Mouse (Mus musculus): ENCODE results near the gene Prickle1. TPM values are rescaled to one million over a fixed set of nuclear protein-coding genes. Genes with fewer than 3 reads are reported as not detected.
A peak's percentile ranks its signal among the peaks of the same experiment; 100 is the strongest.

The Prickle1 gene
- polyA plus RNA-seq, 1 experiment from 2014 or later: 26.1 TPM

GRCm38 (mm10) chr15:93596991-93597390 is 1.3 kb upstream of the Prickle1 start:
- Histone ChIP-seq H3K4me1 (ENCODE audit: insufficient read depth, low read depth, low read length) (0 out of 2 replicates have a peak, but pooled peaks cover 4% of the 10 kb centered on the region), H3K27me3 (replicated peaks; ENCODE audit: insufficient read depth, low read length) (no peaks in the 10 kb centered on the region), H3K4me2 (replicated peaks; ENCODE audit: low read depth, low read length) (no peak overlapping the region; the same call in 1 of the 2 replicates), H3K9ac (replicated peaks; ENCODE audit: low read depth) (no peak overlapping the region), H3K4me3 (ENCODE audit: low read depth, low read length) (peak overlapping the region; percentile 86; the same call in 1 of the 2 replicates), H3K27ac (ENCODE audit: low read length) (no peak overlapping the region), H3K9me3 (ENCODE audit: low read length) (no peaks in the 10 kb centered on the region), H3K36me3 (ENCODE audit: insufficient read depth, low read length) (no peaks in the 10 kb centered on the region)
- ATAC-seq (no peak), DNase-seq (ENCODE audit: low spot score) (no peak)
- WGBS: 59% methylated on average over 11 of the region's 11 CpGs
- TF ChIP-seq CTCF (IDR thresholded peaks at IDR 0.05) (no peak), EP300 (IDR thresholded peaks at IDR 0.05) (no peak)

GRCm38 (mm10) chr15:93596285-93596684 is 594 bp upstream of the Prickle1 start:
- peak overlapping the region; percentile 36 for H3K9ac ChIP-seq (replicated peaks; ENCODE audit: low read depth)
- peak; percentile 44 for ATAC-seq
- peak overlapping the region; percentile 86 for H3K4me3 ChIP-seq (ENCODE audit: low read depth, low read length)
- under 1% methylated on average over 11 of the region's 11 CpGs for WGBS
- H3K9me3 ChIP-seq (ENCODE audit: low read length): no peaks in the 10 kb centered on the region
- DNase-seq (ENCODE audit: low spot score): peak; percentile 79
- TF ChIP-seq EP300 (IDR thresholded peaks at IDR 0.05) (no peak), CTCF (IDR thresholded peaks at IDR 0.05) (no peak)
- no peaks in the 10 kb centered on the region for H3K36me3 ChIP-seq (ENCODE audit: insufficient read depth, low read length)
- H3K27ac ChIP-seq (ENCODE audit: low read length): peak overlapping the region; percentile 87; the same call in 1 of the 2 replicates
- no peaks in the 10 kb centered on the region for H3K27me3 ChIP-seq (replicated peaks; ENCODE audit: insufficient read depth, low read length)
- H3K4me1 ChIP-seq (ENCODE audit: insufficient read depth, low read depth, low read length): 0 out of 2 replicates have a peak, but pooled peaks cover 4% of the 10 kb centered on the region
- peak overlapping the region; percentile 95 for H3K4me2 ChIP-seq (replicated peaks; ENCODE audit: low read depth, low read length)

GRCm38 (mm10) chr15:93594888-93595698 is 598 bp downstream of the Prickle1 start:
- Histone ChIP-seq H3K27me3 (replicated peaks; ENCODE audit: insufficient read depth, low read length) (no peaks in the 10 kb centered on the region), H3K9me3 (ENCODE audit: low read length) (no peaks in the 10 kb centered on the region), H3K4me3 (ENCODE audit: low read depth, low read length) (peak overlapping the region; percentile 86), H3K9ac (replicated peaks; ENCODE audit: low read depth) (peak overlapping the region; percentile 75), H3K36me3 (ENCODE audit: insufficient read depth, low read length) (no peaks in the 10 kb centered on the region), H3K4me1 (ENCODE audit: insufficient read depth, low read depth, low read length) (0 out of 2 replicates have a peak, but pooled peaks cover 4% of the 10 kb centered on the region), H3K4me2 (replicated peaks; ENCODE audit: low read depth, low read length) (peak overlapping the region; percentile 95), H3K27ac (ENCODE audit: low read length) (peak overlapping the region; percentile 87)
- peak; percentile 55 for ATAC-seq
- DNase-seq (ENCODE audit: low spot score): peak; percentile 81
- peak; percentile 52 for TF ChIP-seq CTCF (IDR thresholded peaks at IDR 0.05)
- TF ChIP-seq EP300 (IDR thresholded peaks at IDR 0.05): no peak
- WGBS: under 1% methylated on average over 56 of the region's 64 CpGs

- Histone ChIP-seq H3K4me3 (ENCODE audit: low read depth, low read length) (peak overlapping the region; percentile 86), H3K4me2 (replicated peaks; ENCODE audit: low read depth, low read length) (peak overlapping the region; percentile 95), H3K4me1 (ENCODE audit: insufficient read depth, low read depth, low read length) (0 out of 2 replicates have a peak, but pooled peaks cover 4% of the 10 kb centered on the region), H3K9ac (replicated peaks; ENCODE audit: low read depth) (peak overlapping the region; percentile 75; the same call in 1 of the 2 replicates), H3K9me3 (ENCODE audit: low read length) (no peaks in the 10 kb centered on the region), H3K27me3 (replicated peaks; ENCODE audit: insufficient read depth, low read length) (no peaks in the 10 kb centered on the region), H3K36me3 (ENCODE audit: insufficient read depth, low read length) (no peaks in the 10 kb centered on the region), H3K27ac (ENCODE audit: low read length) (peak overlapping the region; percentile 38; the same call in 1 of the 2 replicates)
- no peak for TF ChIP-seq EP300 (IDR thresholded peaks at IDR 0.05)
- no peak for TF ChIP-seq CTCF (IDR thresholded peaks at IDR 0.05)
- 8% methylated on average over 10 of the region's 10 CpGs for WGBS
- DNase-seq (ENCODE audit: low spot score) (peak; percentile 24), ATAC-seq (no peak)
Observed at GRCm38 (mm10) chr15:93594296-93594887, 1.3 kb downstream of the Prickle1 start.

- Histone ChIP-seq H3K9me3 (ENCODE audit: low read length) (no peaks in the 10 kb centered on the region), H3K4me3 (ENCODE audit: low read depth, low read length) (no peak overlapping the region), H3K36me3 (ENCODE audit: insufficient read depth, low read length) (no peaks in the 10 kb centered on the region), H3K4me2 (replicated peaks; ENCODE audit: low read depth, low read length) (no peak overlapping the region), H3K4me1 (ENCODE audit: insufficient read depth, low read depth, low read length) (0 out of 2 replicates have a peak, but pooled peaks cover 4% of the 10 kb centered on the region), H3K27me3 (replicated peaks; ENCODE audit: insufficient read depth, low read length) (no peaks in the 10 kb centered on the region), H3K27ac (ENCODE audit: low read length) (no peak overlapping the region), H3K9ac (replicated peaks; ENCODE audit: low read depth) (no peak overlapping the region)
- ATAC-seq (no peak), DNase-seq (ENCODE audit: low spot score) (no peak)
- WGBS: 57% methylated on average over 3 of the region's 3 CpGs
- TF ChIP-seq CTCF (IDR thresholded peaks at IDR 0.05) (no peak), EP300 (IDR thresholded peaks at IDR 0.05) (no peak)
Observed at GRCm38 (mm10) chr15:93592596-93592995, 3.1 kb downstream of the Prickle1 start.

GRCm38 (mm10) chr15:93591831-93592321 is 3.8 kb downstream of the Prickle1 start:
- Histone ChIP-seq H3K4me1 (ENCODE audit: insufficient read depth, low read depth, low read length) (0 out of 2 replicates have a peak, but pooled peaks cover 4% of the 10 kb centered on the region), H3K9me3 (ENCODE audit: low read length) (no peaks in the 10 kb centered on the region), H3K27me3 (replicated peaks; ENCODE audit: insufficient read depth, low read length) (no peaks in the 10 kb centered on the region), H3K9ac (replicated peaks; ENCODE audit: low read depth) (no peak overlapping the region), H3K4me3 (ENCODE audit: low read depth, low read length) (peak overlapping the region; percentile 24), H3K4me2 (replicated peaks; ENCODE audit: low read depth, low read length) (peak overlapping the region; percentile 46), H3K36me3 (ENCODE audit: insufficient read depth, low read length) (no peaks in the 10 kb centered on the region), H3K27ac (ENCODE audit: low read length) (peak overlapping the region; percentile 58; the same call in 1 of the 2 replicates)
- peak; percentile 74 for ATAC-seq
- peak; percentile 95 for DNase-seq (ENCODE audit: low spot score)
- TF ChIP-seq EP300 (IDR thresholded peaks at IDR 0.05): peak; percentile 22; the same call in 1 of the 2 replicates
- peak; percentile 69 for TF ChIP-seq CTCF (IDR thresholded peaks at IDR 0.05)
- 12% methylated on average over 12 of the region's 12 CpGs for WGBS

All from lung, postnatal 0 days (tissue).